Mouse (Mus musculus): ENCODE data around the gene Foxm1.

Gene Foxm1

GRCm38 (mm10) chr6:128425046-128425445 is 62.3 kb downstream of the Foxm1 start:
- DNase-seq (ENCODE audit: low spot score), result no peak

Data from layer of hippocampus, adult 9-10 months (tissue).